Mouse (Mus musculus): Measurements from ENCODE around the gene Hdac9.

- TF ChIP-seq CTCF (IDR thresholded peaks at IDR 0.05; ENCODE audit: low read depth) (no peak), EP300 (optimal IDR thresholded peaks at IDR 0.05) (no peak)
These were observed 279.4 kb downstream of the Hdac9 start for GRCm38 (mm10) chr12:34637238-34638124.

All from stomach, postnatal 0 days (tissue).